Mouse (Mus musculus): ENCODE data around the gene Ccdc124. TPM values are rescaled to one million over a fixed set of nuclear protein-coding genes. Genes with fewer than 3 reads are reported as not detected.
A peak's percentile ranks its signal among the peaks of the same experiment; 100 is the strongest.

Gene Ccdc124
- polyA plus RNA-seq, 2 experiments from 2014 or later = 61.0 to 62.7 TPM

- no peak for ATAC-seq
Measured at GRCm38 (mm10) chr8:70868559-70869198, 5.1 kb downstream of the Ccdc124 start.

- no peak for ATAC-seq
Measured at GRCm38 (mm10) chr8:70866566-70866965, 7.2 kb downstream of the Ccdc124 start.

GRCm38 (mm10) chr8:70866001-70866520 is 7.7 kb downstream of the Ccdc124 start:
- no peak for ATAC-seq

- ATAC-seq = peak; percentile 84
Measured at GRCm38 (mm10) chr8:70865350-70866000, 8.3 kb downstream of the Ccdc124 start.

- ATAC-seq = no peak
Measured at GRCm38 (mm10) chr8:70864712-70865221, 9.0 kb downstream of the Ccdc124 start.

- no peak for ATAC-seq
Measured at GRCm38 (mm10) chr8:70863956-70864711, 9.6 kb downstream of the Ccdc124 start.

- ATAC-seq = no peak
Measured at GRCm38 (mm10) chr8:70862824-70863641, 10.7 kb downstream of the Ccdc124 start, which contains the start of gene Kcnn1. Gene Kcnn1, minus strand, starts transcription at chr8:70863258.

GRCm38 (mm10) chr8:70857516-70857915 is 16.2 kb downstream of the Ccdc124 start:
- ATAC-seq = no peak

GRCm38 (mm10) chr8:70856541-70857197 is 17.1 kb downstream of the Ccdc124 start:
- no peak for ATAC-seq

GRCm38 (mm10) chr8:70856028-70856427 is 17.7 kb downstream of the Ccdc124 start:
- ATAC-seq = no peak

GRCm38 (mm10) chr8:70853863-70854262 is 19.9 kb downstream of the Ccdc124 start:
- no peak for ATAC-seq

GRCm38 (mm10) chr8:70852595-70853231 is 21.0 kb downstream of the Ccdc124 start:
- ATAC-seq = no peak

GRCm38 (mm10) chr8:70851837-70852236 is 21.9 kb downstream of the Ccdc124 start:
- no peak for ATAC-seq

- ATAC-seq = no peak
Measured at GRCm38 (mm10) chr8:70850947-70851346, 22.8 kb downstream of the Ccdc124 start.

GRCm38 (mm10) chr8:70850132-70850845 is 23.4 kb downstream of the Ccdc124 start:
- no peak for ATAC-seq

GRCm38 (mm10) chr8:70849333-70849990 is 24.3 kb downstream of the Ccdc124 start:
- ATAC-seq = no peak

GRCm38 (mm10) chr8:70846371-70847154 is 27.2 kb downstream of the Ccdc124 start:
- no peak for ATAC-seq

- no peak for ATAC-seq
Measured at GRCm38 (mm10) chr8:70845108-70845507, 28.6 kb downstream of the Ccdc124 start.

- ATAC-seq = no peak
Measured at GRCm38 (mm10) chr8:70844523-70844922, 29.2 kb downstream of the Ccdc124 start.
